Mouse (Mus musculus) 3134 (cell line): ENCODE measurements around the gene Nol4l.

Experiments
- DNase-seq: peaks from one replicate; pipeline ENCODE4 v3.0.0-alpha.2; 2011; ENCODE audit warnings: low spot score; ENCODE audit not compliant: insufficient read length; ENCODE audit errors: extremely low read depth

The Nol4l gene

DNA sequence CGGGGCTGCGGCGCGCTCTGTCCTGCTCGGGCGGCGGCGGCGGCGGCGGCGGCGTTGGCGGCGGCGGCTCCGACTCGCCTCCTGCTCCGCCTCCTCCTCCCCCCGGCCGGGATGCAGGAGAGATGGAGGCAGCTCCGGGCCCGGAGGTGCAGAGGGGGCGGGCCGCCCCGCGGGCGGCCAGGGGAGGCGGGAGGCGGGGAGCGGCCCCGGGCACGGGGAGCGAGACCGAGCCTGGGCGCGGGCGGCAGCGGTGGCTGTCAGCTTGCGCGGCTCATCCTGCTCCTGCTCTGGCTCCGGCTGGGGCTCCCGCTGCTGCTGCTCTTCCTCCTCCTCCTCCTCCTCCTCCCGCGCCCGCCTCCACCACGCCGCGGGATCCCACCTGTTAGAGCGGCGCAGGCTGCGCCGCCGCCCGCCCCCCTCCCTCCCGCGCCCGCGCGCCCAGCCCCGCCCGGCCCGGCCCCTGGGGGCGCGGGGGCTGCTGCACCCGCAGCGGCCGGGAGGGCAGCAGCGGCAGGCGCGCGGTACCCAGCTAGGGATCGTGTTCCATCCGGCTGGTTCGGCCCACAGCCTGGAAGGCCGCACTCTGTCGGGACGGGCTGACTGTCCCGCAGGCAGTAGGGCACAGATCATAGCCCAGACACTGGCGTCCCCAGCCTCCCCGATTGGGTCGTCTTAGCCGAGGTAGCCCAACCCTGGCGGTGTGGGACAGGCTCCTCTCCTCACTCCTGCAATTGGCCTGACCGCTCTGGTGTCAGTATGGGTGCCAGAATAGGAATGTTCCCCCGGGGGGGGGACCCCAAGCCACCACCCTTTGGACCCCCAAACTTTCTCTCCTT is at the start of gene Nol4l:
Gene Nol4l, minus strand, starts transcription at position 41 of the 836 bp plus-strand sequence.
- DNase-seq: no peak

DNA sequence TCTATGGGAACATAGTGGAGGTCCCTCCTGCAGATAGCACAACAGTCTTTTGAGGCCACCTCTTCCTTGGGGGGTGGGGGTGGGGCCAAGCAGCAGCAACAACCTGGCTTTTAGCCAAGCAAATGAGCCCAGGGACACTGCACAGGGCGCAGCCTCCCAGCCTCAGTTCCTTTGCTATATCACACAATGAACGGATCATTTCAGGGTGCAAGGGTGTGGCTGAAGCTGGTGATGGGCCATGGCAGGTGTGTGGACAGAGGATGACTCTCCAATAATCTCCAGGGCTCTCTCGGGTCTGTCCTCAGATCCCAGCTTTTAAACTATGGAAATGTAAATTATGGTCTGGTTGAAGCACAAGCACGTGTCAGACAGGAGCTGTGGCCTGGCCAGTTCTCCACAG is 47.4 kb upstream of the Nol4l start:
- DNase-seq: no peak

DNA sequence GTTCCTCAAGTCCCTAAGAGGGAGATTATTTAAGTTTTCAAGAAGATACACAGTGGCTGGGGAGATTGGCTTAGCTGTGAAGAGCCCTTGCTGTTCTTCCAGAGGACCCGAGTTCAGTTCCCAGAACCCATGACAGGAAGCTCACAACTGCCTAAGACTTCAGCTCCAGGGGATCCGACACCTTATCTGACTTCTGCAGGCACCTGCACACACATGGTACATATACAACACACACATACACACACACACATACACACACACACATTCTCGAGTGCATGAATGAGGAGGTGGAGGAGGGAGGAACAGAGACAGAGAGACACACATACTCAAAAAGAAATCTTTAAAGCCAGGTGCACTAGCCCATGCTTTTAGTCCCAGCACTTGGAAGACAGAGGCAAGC is 46.4 kb upstream of the Nol4l start:
- DNase-seq: no peak

DNA sequence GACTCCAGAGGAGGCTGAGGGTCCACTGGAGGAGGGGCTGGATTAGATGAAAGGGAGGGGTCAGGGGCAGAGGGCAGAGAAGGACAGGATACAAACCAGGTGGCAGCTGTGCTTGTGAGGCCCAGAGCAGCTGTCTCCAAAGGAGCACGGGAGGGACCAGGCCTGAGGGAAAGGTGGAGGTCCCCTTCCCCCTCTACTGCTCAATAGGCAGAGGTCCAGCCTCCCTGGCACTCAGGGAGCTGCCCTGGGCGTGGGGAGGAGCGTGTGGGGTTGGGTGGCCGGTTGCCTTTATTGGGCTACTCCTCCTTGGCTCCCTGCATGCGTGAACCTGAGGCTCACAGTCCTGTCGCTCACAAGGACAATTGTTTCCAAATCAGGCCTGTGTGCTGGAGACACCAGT is 45.8 kb upstream of the Nol4l start:
- DNase-seq: no peak

DNA sequence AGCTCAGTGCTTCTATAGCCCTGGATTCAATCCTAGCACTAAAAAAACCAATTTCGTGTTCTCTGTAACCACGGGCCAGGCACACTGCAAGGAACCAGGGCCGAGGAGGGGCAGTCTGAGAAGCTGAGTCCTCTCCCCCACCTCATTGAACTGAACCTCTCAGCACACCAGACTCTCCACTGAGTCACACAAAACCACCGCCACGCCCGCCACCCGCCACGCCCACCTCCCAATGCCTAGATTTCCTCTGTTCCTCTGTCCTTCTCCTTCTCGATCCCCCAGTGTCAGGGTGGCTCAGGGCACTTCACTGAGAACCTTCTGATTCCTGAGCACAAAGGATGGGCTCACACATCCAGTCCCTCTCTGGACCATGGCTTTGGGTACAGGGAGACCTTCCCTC is 43.3 kb upstream of the Nol4l start:
- peak; percentile 62 for DNase-seq

DNA sequence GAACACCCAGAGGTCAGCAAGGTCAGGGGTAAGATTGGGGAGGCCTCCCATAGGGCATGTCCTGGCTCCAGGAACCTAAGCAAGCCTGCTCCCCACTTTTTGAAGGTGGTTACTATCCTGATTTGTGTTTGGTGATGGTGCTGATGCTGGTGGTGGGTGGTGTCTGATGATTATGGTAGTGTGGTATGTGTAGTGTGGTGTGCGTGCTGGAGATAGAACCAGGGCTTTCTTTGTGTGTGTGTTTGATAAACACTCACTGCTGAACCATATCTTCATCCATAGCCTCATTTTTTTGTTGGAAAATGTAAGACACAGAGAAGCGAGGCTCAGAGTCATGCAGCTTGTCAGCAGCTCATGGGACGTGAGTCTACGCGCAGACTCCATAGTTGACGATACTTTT is 38.8 kb upstream of the Nol4l start:
- no peak for DNase-seq

DNA sequence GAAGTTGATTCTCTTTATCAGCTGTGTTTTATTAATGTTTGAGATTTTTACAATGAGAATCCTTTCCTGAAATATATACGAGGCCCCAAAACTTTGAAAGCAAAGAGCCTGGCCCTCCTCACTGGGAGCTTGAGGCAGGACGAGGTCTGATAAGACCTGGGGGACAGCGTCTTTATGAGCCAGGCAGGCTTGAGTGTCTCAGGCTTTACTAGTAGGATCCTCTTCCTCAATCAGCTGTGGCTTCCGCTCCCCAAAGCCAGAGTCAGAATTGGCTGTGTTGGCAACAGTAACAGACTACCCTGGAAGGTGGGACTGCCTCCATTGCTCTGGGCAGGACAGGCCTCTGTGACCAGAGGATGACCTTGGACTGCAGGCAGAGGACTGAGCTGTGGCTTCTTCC is 38.2 kb upstream of the Nol4l start:
- DNase-seq: no peak

DNA sequence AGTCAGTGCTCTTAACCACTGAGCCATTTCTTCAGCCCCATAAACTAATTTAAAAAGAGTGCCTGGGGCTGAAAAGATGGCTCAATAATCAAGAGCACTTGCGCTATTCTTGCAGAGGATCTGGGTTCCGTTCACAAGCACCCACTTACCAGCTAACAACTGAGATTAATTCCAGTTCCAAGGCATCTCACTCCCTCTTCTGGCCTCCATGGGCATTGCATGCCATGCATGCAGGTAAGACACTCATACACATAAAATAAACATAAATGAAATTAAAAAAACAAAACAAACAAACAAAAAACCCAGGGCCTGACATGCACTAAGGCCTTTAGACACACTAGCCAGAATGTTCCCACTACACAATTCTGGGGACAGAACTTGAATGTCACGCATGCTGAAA is 34.6 kb upstream of the Nol4l start:
- DNase-seq: no peak

DNA sequence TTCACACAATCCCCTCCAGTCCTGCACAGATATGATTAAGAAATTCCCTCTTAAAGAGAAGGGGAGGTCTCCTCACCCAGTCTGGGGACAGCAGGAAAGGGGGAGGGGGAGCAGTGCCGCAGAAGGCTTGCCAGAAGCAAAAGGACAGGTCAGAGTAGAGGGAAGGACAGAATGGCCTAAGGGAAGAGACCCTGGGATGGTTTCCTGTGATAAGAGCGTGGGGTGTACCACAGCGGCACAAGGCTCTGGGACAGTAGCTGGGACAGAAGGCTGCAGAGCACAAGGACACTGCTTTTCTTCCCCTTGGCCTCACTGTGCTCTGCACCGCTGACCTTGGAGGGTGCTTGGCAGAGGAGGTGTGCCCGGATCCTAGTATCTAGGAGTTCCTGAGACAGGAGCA is 31.8 kb upstream of the Nol4l start:
- no peak for DNase-seq

DNA sequence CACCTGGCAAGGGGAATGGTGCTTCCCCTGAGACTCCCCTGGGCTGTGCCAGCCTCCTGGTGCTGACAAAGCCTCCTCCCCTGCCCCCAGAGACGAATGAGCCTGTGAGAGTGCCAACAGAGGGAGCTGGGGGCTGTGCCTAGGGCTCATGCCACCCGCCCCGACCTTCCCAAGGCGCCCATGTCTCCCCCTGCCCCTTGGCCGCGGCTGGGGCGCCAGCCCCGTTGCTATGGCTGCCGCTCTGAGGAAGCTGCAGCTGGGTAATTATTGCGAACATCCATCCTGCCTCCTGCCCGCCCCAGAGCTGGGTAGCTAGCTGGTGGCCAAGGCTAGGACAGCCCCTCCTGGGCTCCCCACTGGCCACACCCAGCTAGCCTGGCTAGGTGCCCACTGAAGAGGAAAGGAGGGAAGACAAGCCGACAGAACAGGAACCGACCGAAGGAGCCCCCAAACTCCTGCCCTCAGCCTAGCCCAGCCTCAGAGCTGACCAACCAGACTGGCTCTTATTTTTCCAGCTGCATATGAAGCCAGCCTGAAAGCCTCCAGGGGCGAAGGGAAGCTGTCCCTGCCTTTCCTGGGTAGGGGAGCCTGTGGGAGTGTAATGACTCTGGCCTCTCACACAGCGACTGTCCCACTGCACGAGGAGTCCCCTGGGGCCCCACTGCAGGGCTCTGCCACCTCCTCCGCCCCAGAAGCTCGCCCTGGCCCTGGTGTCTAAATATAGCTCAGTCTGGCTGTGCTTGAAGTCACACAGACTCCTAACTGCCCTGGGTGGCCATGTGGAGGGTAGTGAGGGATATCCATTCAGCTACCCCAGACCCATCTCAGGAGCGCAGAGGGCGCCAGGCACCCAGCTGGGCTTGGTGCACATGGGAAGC is 31.1 kb upstream of the Nol4l start:
- DNase-seq: peak; percentile 68

DNA sequence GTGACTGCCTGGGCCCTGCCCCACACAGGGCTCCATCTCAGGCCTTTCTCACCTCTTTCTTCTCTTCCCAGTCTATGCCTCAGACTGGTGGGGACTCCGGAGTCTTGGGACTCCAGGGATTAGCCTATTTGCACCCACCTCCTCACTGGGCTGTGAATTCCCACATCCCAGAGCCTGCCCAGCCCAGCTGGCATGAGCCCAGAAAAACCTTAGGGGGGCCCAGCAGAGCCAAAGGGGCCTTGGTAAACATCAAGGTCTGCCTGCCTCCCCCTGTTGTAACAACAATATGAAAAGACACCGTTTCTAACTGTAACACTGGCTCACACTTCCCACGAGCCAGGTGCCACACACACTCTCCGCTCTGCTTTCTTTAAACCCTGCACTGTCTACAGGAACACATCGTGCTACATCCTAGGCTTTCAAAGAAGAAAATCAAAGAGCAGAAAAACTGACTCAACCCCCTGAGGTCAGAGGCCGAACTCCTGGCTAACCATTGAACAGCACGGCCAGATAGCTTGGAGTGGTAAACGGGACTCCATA is 29.9 kb upstream of the Nol4l start:
- no peak for DNase-seq

DNA sequence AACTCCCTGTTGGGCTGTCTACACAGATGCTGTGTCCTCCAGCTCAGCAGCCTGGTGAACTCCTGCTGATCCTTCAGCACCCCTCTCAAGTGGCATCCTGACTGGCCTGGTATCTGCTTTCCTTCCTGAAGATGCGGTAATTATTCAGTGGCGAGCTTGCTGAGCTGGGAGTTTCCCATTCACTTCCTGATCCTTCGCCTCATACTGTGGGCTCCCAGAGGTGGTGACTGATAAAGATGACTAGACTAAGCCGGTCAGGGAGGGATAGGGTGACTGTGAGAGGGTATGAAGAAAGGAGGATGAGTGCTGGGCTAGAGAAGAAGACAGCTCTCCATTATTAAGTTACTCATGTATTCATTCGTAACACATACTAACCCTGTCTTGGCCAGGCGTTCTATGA is 28.7 kb upstream of the Nol4l start:
- no peak for DNase-seq

DNA sequence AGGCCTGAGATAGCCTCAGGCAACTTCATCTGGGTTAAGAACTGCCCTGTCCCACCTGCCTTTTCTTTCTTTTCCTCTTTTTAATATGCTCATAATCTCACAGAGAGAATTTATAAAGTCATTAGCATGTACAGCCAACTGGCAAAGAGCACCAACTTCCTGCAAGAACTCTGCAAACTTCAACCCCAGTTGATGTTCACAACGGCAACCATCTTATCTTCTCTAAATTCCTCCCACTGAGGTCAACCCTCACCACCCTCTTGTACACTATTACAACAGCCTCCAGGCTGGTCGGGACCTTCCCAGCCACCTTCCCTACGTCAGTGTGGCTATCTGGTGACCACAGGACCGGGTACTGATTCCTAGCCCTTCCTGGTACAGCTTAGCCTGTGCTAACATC is 27.5 kb upstream of the Nol4l start:
- no peak for DNase-seq

DNA sequence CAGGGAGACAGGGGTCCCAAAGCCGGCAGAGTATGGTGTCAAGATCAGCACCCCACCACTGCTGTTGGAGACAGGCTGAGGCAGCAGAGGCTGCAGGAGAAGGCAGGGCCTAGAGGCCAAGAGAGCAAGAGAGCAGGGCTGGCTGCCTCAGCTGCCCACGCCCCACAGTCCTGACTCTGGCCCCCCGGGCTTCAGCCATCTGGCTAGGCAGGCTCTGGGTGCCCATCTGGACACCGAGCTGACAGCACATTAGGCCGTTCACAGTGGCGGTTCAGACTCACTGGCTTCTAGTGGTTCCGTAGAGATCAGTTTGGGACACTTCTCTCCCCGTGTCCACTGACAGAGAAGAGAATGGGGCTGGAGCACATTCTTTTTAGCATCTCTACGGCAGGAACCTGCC is 26.4 kb upstream of the Nol4l start:
- DNase-seq: no peak

DNA sequence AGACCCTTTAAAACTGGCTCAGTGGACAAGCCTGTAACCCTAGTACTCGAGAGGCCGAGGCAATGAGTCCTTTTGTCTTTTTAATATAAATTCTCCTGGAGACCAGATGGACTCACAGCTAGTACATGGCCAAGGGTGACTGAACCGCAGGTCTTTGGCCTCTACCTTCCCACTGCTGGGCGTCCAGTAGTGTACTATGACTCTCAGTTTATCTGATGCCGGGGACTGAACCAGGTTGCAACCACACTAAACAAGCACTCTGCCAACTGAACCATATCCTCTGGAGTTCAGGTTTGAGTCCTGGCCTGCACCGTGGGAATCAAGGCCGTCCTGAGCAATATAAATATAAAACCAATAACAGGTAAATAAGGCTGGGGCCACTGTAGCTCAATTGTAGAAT is 24.8 kb upstream of the Nol4l start:
- no peak for DNase-seq

DNA sequence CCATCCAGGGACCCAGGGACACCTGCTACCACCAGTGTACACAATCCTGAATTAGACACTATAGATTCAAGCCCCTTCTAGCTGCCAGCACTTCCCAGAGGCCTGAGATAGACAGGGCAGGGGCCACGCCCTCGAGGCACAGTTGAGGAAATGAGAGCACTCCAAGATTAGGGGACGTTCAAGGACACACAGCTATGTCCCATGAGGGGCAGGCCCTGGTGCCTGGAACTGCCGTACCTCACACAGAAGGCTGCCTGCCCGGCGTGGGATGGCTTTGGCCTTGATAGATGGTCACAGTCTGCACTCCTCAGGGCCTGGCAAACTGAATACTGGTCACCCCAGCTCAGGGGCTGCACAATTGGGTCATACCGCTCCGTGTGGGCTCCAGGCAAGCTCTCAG is 19.7 kb upstream of the Nol4l start:
- no peak for DNase-seq

DNA sequence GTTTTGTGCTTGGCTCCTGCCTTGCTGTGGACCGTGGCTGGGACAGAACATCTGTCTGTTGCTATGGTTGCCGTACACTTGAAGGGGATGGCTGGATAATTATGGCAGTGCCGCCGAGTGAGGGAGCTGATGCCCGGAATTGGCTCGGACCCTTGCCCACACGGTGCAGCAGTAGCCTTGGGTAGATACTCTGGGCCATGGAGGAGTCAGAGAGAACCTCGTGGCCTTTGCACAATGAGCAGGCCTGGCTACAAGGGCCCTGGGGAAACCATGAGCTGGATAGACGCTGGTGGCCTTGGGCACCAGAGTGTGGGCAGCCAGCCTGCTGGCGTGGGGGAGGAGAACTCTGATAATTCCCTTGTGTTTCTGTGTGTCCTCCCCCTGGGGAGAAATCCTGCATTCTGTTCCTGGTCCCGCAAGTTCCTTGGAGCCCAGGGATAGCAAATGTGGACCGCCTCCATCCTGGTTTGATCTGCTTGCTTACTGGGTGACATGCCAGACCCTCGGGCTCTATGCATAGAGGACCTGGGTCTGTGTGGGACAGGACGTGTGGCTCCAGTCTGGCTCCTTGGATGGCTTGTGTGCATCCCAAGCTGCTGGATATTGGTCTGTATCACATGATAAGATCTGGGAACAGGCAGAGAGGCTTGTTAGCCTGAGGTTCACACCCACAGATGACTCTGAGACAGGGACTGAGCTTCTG is 18.6 kb upstream of the Nol4l start:
- DNase-seq: no peak

DNA sequence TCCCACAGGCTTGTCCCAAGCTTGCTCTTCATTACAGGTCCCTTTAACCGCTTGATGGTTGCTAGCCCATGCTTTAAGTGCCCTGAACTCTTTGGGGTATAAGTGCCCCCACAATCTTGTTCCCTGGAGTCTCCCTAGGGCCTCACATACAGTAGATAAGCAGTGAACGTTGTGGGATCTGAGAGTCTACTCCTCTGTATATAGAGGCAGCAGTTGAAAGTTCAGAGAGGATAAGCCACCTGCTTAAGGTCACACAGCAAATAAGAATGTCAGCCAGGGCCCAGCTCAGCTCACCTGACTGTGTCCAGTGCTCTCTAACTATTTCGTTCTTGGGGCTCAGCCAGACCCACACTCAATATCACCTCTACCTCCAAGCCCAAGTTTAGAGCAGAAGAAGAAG is 17.9 kb upstream of the Nol4l start:
- DNase-seq: no peak

DNA sequence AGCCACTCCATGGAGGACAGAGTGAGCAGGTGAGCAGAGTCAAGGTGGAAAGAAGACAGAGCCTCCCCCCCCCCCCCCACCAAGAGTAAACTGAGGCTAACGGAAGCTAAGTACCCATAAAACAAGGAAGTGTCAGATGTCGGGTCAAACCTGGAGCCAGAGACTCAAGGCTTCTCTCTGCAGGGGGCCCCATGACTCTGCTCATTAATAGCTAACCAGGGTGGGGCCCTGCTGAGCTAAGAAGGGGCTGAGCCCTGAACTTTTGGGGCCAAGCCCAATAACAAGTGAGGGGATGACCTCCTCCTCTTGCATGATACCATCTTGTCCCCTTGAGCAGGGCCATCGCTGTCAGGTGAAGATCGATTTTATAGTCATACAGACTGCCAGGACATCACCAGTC is 17.2 kb upstream of the Nol4l start:
- DNase-seq: no peak

DNA sequence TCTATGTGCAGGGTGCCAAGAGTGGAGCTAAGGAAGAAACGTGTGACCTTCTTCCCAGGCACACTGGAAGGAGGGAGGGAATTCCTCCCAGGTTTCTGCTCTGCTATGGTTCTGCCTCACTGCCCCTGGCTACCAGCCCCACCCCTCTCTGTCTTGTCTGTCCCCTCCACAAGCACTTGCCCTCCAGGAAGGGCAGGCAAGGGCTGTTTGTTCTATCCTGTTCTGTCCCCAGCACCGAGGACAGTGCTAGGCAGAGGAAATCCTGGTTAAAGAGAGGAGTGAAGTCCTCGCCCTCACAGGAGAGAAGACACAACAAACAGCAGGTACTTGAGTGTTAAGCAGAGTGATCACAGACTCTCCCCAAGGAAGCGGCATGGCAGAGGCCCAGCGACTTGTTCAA is 16.7 kb upstream of the Nol4l start:
- DNase-seq: no peak

DNA sequence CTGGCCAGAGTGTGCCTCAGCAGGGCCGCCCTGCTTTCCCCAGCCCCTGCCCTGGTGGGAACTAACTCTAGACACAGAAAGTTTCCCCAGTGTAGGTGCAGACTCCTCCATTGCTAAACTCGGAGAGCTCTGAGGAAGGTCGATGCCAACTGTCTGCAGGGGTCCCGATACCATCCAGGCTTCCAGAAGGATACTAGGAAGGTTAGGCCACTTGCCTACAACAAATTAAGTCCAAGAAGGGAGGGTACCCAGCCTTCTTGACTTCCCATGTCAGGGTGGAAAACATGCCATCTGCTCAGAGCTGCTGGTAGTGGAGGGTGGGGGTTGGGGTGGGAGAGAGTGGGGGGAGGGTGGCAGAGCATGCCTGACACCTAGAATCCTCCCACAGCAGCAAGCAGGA is 15.0 kb upstream of the Nol4l start:
- no peak for DNase-seq
